ENCODE assay signal across 8 mouse cellular contexts in the genomic region with DNA sequence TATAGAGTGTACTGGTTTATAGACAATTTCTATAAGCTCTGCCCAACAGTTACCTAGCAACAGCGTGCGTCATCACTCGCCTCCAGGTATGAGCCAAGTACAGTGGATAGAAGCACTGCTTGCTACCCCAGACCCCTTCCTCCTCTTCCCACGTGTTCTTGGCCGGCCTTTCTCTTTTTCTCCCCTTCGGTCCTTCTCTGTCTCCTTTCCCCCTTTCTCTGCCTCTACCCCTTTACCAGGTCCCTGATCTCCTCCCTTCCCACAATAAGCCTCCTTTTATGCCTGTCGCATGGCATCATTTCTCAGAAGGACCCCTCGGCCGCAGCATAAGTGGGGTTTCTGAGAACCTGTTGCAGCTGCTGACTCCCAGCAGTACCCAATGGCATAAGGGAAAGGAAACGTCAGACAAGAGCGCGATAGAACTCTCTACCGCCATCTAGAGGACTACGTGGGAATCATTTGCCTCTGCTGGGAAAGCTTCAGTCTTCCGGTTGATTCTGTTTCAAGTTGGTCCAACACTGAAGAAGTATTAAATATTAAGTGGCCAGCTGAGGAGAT. TPM values are rescaled to one million over a fixed set of nuclear protein-coding genes. Genes with fewer than 3 reads are reported as not detected.
DNase-seq lines count a peak whose midpoint lies in the region; ATAC-seq lines count a peak whose summit lies in the region.

No protein-coding gene starts in this region.

- DNase-seq in NIH3T3 (ENCODE audit: low read depth), result peak; percentile 86
- DNase-seq in cerebellum, adult 18-20 months, result peak; percentile 75
- DNase-seq in hindbrain, embryonic 10.5 days (ENCODE audit: low spot score), result peak; percentile 78
- DNase-seq in layer of hippocampus, adult 9-11 months, result peak; percentile 56
- peak; percentile 64 for DNase-seq in ovary, postnatal 14 days (ENCODE audit: low spot score)
- peak; percentile 63 to 72 for DNase-seq in thymus, postnatal 36 days

- no peak overlapping the region for H3K4me3 ChIP-seq in forebrain, embryonic 16.5 days (replicated peaks; ENCODE audit: low read length)
- H3K4me3 ChIP-seq in hindbrain, embryonic 10.5 days, result peak overlapping the region; percentile 34
- H3K4me3 ChIP-seq in lung, embryonic 15.5 days, result 0 out of 2 replicates have a peak overlapping the region, but pooled peaks have one; percentile 16

- WGBS in forebrain, embryonic 16.5 days, result 18% methylated on average over 15 of the region's 15 CpGs
- 28% methylated on average over 15 of the region's 15 CpGs for WGBS in hindbrain, embryonic 10.5 days
- WGBS in lung, embryonic 15.5 days, result 22% methylated on average over 15 of the region's 15 CpGs

- no peaks in the 10 kb centered on the region for H3K9me3 ChIP-seq in forebrain, embryonic 16.5 days (ENCODE audit: control insufficient read depth, low read length)
- H3K9me3 ChIP-seq in hindbrain, embryonic 10.5 days, result no peaks in the 10 kb centered on the region
- no peaks in the 10 kb centered on the region for H3K9me3 ChIP-seq in lung, embryonic 15.5 days

- H3K36me3 ChIP-seq in forebrain, embryonic 16.5 days (ENCODE audit: control insufficient read depth, insufficient read depth), result no peaks in the 10 kb centered on the region
- H3K36me3 ChIP-seq in hindbrain, embryonic 10.5 days, result no peaks in the 10 kb centered on the region
- no peaks in the 10 kb centered on the region for H3K36me3 ChIP-seq in lung, embryonic 15.5 days

- no peak overlapping the region for H3K27ac ChIP-seq in forebrain, embryonic 16.5 days (ENCODE audit: low read length)
- H3K27ac ChIP-seq in hindbrain, embryonic 10.5 days, result peak overlapping the region; percentile 75
- no peak overlapping the region for H3K27ac ChIP-seq in lung, embryonic 15.5 days

- no peaks in the 10 kb centered on the region for H3K27me3 ChIP-seq in forebrain, embryonic 16.5 days (replicated peaks; ENCODE audit: control insufficient read depth, insufficient read depth, low read length)
- H3K27me3 ChIP-seq in hindbrain, embryonic 10.5 days (ENCODE audit: insufficient read depth, poor library complexity, severe bottlenecking), result no peaks in the 10 kb centered on the region
- no peaks in the 10 kb centered on the region; the same call in 1 of the 2 replicates for H3K27me3 ChIP-seq in lung, embryonic 15.5 days

- peaks cover 15% of the 10 kb centered on the region for H3K4me1 ChIP-seq in forebrain, embryonic 16.5 days (replicated peaks; ENCODE audit: control insufficient read depth, insufficient read depth, low read length)
- H3K4me1 ChIP-seq in hindbrain, embryonic 10.5 days (replicated peaks), result peaks cover 44% of the 10 kb centered on the region
- peaks cover 36% of the 10 kb centered on the region for H3K4me1 ChIP-seq in lung, embryonic 15.5 days

- peak; percentile 24; the same call in 1 of the 2 replicates for ATAC-seq in forebrain, embryonic 16.5 days
- no peak for ATAC-seq in lung, embryonic 15.5 days (ENCODE audit: borderline replicate concordance, extremely low read depth, low FRiP score, low TSS enrichment)

- peak overlapping the region; percentile 8; the same call in 1 of the 2 replicates for H3K4me2 ChIP-seq in forebrain, embryonic 16.5 days (ENCODE audit: low read length)
- peak overlapping the region; percentile 46 for H3K4me2 ChIP-seq in lung, embryonic 15.5 days

- H3K9ac ChIP-seq in forebrain, embryonic 16.5 days (replicated peaks; ENCODE audit: low read depth, low read length), result no peak overlapping the region
- H3K9ac ChIP-seq in lung, embryonic 15.5 days, result no peak overlapping the region

RNA-seq across cellular contexts. Expression of gene Mymx, which starts 24.8 kb away (rescaled TPM):
- not detected in 2 replicates for polyA plus RNA-seq in forebrain, embryonic 16.5 days (2015; fragmentation: Nextera tagmentation; extraction: Ambion mirVana)
- polyA plus RNA-seq in hindbrain, embryonic 10.5 days (2016; fragmentation: Nextera tagmentation; extraction: Ambion mirVana), result 0.62 TPM in 1 of 2 replicates, not detected in the other
- 0.36 and 0.41 TPM in 2 replicates for polyA plus RNA-seq in lung, embryonic 15.5 days (2015; fragmentation: Nextera tagmentation; extraction: Ambion mirVana)

RNA-seq across cellular contexts. Expression of gene Slc29a1, which starts 27.2 kb away (rescaled TPM):
- polyA plus RNA-seq in forebrain, embryonic 16.5 days (2015; fragmentation: Nextera tagmentation; extraction: Ambion mirVana), result 79.7 and 85.1 TPM in 2 replicates
- polyA plus RNA-seq in hindbrain, embryonic 10.5 days (2016; fragmentation: Nextera tagmentation; extraction: Ambion mirVana), result 60.4 and 72.0 TPM in 2 replicates
- polyA plus RNA-seq in lung, embryonic 15.5 days (2015; fragmentation: Nextera tagmentation; extraction: Ambion mirVana), result 92.1 and 103 TPM in 2 replicates

RNA-seq across cellular contexts. Expression of gene Capn11, which starts 32.5 kb away (rescaled TPM):
- polyA plus RNA-seq in forebrain, embryonic 16.5 days (2015; fragmentation: Nextera tagmentation; extraction: Ambion mirVana), result 0.85 and 1.5 TPM in 2 replicates
- 0.31 and 1.2 TPM in 2 replicates for polyA plus RNA-seq in hindbrain, embryonic 10.5 days (2016; fragmentation: Nextera tagmentation; extraction: Ambion mirVana)
- polyA plus RNA-seq in lung, embryonic 15.5 days (2015; fragmentation: Nextera tagmentation; extraction: Ambion mirVana), result 0.31 and 0.41 TPM in 2 replicates

RNA-seq across cellular contexts. Expression of gene Hsp90ab1, which starts 53.6 kb away (rescaled TPM):
- 1,528 and 1,563 TPM in 2 replicates for polyA plus RNA-seq in forebrain, embryonic 16.5 days (2015; fragmentation: Nextera tagmentation; extraction: Ambion mirVana)
- 1,585 and 2,006 TPM in 2 replicates for polyA plus RNA-seq in hindbrain, embryonic 10.5 days (2016; fragmentation: Nextera tagmentation; extraction: Ambion mirVana)
- polyA plus RNA-seq in lung, embryonic 15.5 days (2015; fragmentation: Nextera tagmentation; extraction: Ambion mirVana), result 1,572 and 1,619 TPM in 2 replicates

RNA-seq across cellular contexts. Expression of gene Mrpl14, which starts 59.5 kb away (rescaled TPM):
- polyA plus RNA-seq in forebrain, embryonic 16.5 days (2015; fragmentation: Nextera tagmentation; extraction: Ambion mirVana), result 93.4 and 112 TPM in 2 replicates
- polyA plus RNA-seq in hindbrain, embryonic 10.5 days (2016; fragmentation: Nextera tagmentation; extraction: Ambion mirVana), result 146 and 150 TPM in 2 replicates
- polyA plus RNA-seq in lung, embryonic 15.5 days (2015; fragmentation: Nextera tagmentation; extraction: Ambion mirVana), result 169 and 180 TPM in 2 replicates
